Mouse (Mus musculus) myocyte (in vitro differentiated cells): ENCODE measurements around the gene Fzr1.

Experiments
- MYOG ChIP-seq, 3 experiments: IDR thresholded peaks; one replicate each; pipeline ENCODE4 v1.6.1; 2011; ENCODE audit warnings: control low read depth in 2 of 3, low read depth in 2 of 3, mild to moderate bottlenecking in 2 of 3; ENCODE audit not compliant: insufficient read length in 2 of 3, control insufficient read depth in 1 of 3, insufficient read depth in 1 of 3
- TCF12 ChIP-seq: IDR thresholded peaks from one replicate; pipeline ENCODE4 v1.6.1; 2011; ENCODE audit warnings: mild to moderate bottlenecking, control low read depth; ENCODE audit not compliant: poor library complexity, insufficient read depth, severe bottlenecking

- TF ChIP-seq TCF12, result no peak
- TF ChIP-seq MYOG (IDR thresholded peaks at IDR 0.05; ENCODE audit: control insufficient read depth in 1 of 3, insufficient read depth in 1 of 3, insufficient read length in 2 of 3, low read depth in 2 of 3), result no peak
These were observed 12.3 kb upstream of the Fzr1 start for GRCm38 (mm10) chr10:81390678-81390965.
